Mouse (Mus musculus) left cerebral cortex, adult 2 months (tissue): ENCODE data around the gene Igsf11. TPM values are rescaled to one million over a fixed set of nuclear protein-coding genes. Genes with fewer than 3 reads are reported as not detected.
A peak's percentile ranks its signal among the peaks of the same experiment; 100 is the strongest.

ENCODE experiments used
- DNase-seq, 2 experiments: peaks; one replicate each; pipeline ENCODE4 v3.0.0; 2021 to 2022; ENCODE audit warnings: low spot score in 2 of 2, mixed read lengths in 1 of 2; ENCODE audit errors: extremely low spot score in 1 of 2
- H3K27ac ChIP-seq: fragments of 200-600 bp; 2 replicates; pipeline ENCODE4 v1.8.1; 2022
- H3K4me3 ChIP-seq: fragments of 200-600 bp; 2 replicates; pipeline ENCODE4 v1.8.1; 2022
- CTCF ChIP-seq: fragments of 200-600 bp; IDR thresholded peaks from 2 replicates; pipeline ENCODE4 v1.8.1; 2022; ENCODE audit warnings: antibody characterized with exemption, mild to moderate bottlenecking, moderate library complexity
- intact Hi-C: fragments of 180-260 bp; cut with DNase I; formaldehyde crosslinking; loops from one replicate; pipeline ENCODE4 v1.15.1; 2025
- total RNA-seq, 2 experiments: library from RNA; stranded (reverse); gene quantifications; 2 replicates each; pipeline ENCODE4 v1.2.3; 2021

Igsf11 gene
- total RNA-seq, 2 experiments from 2014 or later = 37.7 to 49.5 TPM

- H3K27ac ChIP-seq = no peak overlapping the region
- intact Hi-C loops = no loop called here
- DNase-seq = no peak
These were observed 13.4 kb downstream of the Igsf11 start for GRCm38 (mm10) chr16:38905911-38906310.

DNA sequence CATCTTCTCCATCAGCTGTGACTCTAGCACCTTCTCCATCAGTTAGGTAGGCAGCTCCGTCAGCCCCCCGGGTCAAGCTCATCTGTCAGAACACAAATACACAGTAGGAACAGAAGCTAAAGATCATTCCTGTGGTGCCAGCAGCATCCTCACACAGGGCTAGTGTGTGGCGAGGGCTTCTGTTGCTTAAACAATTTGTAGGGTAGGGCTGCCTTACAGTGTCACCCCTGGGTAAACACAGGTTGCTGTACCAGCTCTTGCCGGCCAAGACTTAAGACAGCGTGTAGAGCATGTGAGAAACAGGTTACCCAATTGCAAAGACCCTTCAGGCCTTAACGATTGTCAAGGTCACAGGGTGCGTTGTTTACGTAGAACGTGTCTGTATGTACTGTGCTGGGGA lies 15.8 kb downstream of the Igsf11 start:
- DNase-seq = no peak
- H3K27ac ChIP-seq = no peak overlapping the region
- no peak overlapping the region for H3K4me3 ChIP-seq
- intact Hi-C loops = no loop called here
- no peak for TF ChIP-seq CTCF

More at GRCm38 (mm10) chr16:38905911-38906310, 13.4 kb downstream of the Igsf11 start:
- no peak for TF ChIP-seq CTCF
- H3K4me3 ChIP-seq = no peak overlapping the region

DNA sequence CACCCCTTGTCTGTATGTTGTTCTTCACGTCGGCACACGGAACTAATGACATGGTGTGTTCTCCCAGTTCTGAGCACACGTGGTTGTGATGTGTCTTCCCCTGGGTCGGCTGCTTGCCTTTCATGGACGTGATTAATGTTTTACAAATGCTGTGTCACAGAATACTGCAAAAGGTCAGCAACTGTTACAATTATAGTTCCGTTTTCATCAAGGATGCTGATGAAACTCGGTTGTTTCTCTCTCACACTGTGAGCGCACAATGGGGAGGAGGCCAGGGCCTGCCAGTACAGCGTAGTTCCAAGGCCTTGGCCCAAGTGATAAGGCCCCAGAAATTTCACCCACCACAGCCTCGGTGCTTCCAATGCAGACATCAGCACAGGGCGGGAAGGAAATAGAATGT lies 17.0 kb downstream of the Igsf11 start:
- TF ChIP-seq CTCF = no peak
- Histone ChIP-seq H3K27ac (peak overlapping the region; percentile 3; the same call in 1 of the 2 replicates), H3K4me3 (no peak overlapping the region)
- intact Hi-C loops = no loop called here
- DNase-seq = peak in 1 of 2 experiments; percentile 8

DNA sequence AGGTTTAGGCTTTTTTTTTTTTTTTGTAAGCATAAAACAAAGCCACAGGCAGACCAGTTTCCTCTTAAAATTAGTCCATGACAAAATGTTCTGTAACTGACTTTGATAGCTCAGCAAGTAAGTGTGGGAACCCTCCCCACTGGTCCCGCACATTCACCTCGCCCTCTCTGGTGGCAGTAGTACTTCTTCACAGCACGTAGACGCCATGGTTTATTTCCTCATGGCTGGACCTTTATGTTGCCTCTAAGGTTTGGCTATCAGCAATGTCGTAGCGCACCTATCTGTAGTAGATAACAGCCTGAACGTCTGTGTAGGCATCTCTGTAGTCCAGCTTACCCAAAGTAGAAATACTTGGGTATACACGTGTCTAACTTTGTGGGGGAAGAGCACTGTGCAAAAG lies 17.6 kb downstream of the Igsf11 start:
- intact Hi-C loops = no loop called here
- no peak for TF ChIP-seq CTCF
- Histone ChIP-seq H3K4me3 (no peak overlapping the region), H3K27ac (no peak overlapping the region)
- DNase-seq = peak in 1 of 2 experiments; percentile 4

DNA sequence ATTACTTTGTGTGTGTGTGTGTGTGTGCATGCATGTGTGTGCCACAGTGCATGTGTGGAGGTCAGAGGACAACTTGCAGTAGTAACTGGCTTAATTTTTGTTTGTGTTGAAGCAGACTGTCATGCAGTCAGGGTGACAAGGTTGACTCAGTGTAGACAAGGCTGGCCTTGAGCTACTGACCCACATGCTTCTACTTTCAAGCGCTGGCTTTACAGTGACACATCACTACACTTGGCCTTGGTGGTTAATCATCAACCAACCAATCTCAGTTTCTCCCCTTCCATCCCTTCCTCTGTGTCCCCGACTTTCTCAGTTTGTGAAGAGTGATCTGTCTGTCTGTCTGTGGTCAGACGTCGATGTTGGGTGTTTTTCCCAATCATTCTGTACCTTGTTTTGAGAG lies 23.0 kb downstream of the Igsf11 start:
- intact Hi-C loops = no loop called here
- DNase-seq = no peak

DNA sequence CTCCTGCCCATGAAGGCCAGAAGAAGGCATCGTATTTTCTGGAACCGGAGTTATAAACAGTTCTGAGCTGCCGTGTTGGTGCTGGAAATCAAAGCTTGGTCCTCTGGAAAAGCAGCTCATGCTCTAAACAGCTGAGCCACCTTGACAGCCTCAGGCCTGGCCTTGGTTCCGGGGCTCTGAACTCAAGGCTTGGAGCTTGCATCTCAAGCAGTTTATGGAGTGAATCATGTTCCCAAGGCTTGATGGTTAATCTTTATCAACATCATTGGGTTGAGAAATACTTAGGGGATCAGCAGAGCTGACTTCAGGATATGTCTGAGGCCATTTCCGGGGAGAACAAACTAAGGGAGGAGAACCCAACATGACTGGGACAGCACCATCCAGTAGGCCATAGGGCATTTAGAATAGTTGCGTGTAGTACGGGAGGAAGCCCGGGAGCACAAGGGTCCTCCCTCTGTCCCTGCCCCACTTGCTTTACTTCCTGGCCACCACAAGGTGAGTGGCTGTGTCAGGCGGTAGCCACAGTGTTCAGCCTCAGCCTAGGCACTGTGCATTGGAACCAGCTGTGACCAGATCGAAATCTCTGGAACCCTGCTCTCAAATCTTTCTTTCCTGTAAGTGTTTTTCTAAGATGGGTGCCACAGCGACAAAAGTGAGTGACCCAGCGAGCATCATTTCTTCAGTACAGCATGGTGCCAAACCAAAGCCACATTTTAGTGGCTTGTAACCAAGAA lies 23.7 kb downstream of the Igsf11 start:
- DNase-seq = no peak
- H3K27ac ChIP-seq = peak overlapping the region; percentile 63; the same call in 1 of the 2 replicates
- intact Hi-C loops = no loop called here

More for the DNA sequence above, 23.0 kb downstream of the Igsf11 start:
- no peak for TF ChIP-seq CTCF
- no peak overlapping the region for H3K27ac ChIP-seq
- no peak overlapping the region for H3K4me3 ChIP-seq

DNA sequence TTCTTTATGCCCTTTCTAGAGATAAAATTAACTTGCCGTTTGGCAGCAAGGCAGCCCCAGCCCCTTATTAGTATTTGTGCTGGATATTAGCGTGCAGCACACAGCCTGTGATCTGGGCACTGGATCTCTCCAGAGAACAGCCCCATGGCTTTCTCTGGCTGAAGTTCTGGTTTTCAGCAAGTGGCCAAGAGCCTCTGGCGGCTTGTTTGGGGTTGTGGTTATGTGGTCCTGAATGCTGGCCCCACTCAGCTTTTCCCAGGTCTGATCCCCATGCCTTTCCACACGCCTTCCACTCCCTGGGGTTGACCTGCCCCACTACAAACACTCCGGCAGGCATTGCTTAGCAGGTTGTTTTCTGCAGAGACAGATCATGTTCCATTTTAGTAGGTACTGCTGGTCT lies 24.4 kb downstream of the Igsf11 start:
- DNase-seq = no peak
- intact Hi-C loops = no loop called here

More for the DNA sequence above, 23.7 kb downstream of the Igsf11 start:
- H3K4me3 ChIP-seq = no peak overlapping the region
- TF ChIP-seq CTCF = no peak

DNA sequence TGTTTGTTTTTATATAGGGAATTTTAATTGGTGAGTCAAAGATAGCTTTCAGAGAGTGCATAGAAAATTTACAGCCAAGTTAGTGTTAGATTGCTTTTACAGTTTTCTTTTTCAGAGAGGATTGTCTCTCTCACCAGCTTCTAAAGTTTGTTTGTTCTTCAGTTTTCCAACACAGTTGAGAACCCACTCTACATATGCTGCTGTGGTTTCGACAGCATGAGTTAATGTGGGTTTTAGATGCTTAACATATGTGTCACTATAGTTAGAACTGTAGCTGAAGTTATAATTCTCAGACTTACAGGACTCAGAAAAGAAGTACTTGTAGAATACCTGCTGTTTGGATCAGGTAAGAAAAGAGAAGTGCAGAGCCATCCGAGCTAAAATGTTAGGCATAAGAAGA lies 25.6 kb downstream of the Igsf11 start:
- Histone ChIP-seq H3K4me3 (no peak overlapping the region), H3K27ac (no peak overlapping the region; the same call in 1 of the 2 replicates)
- no peak for TF ChIP-seq CTCF
- DNase-seq = no peak
- intact Hi-C loops = no loop called here

More for the DNA sequence above, 24.4 kb downstream of the Igsf11 start:
- no peak for TF ChIP-seq CTCF
- H3K27ac ChIP-seq = peak overlapping the region; percentile 63; the same call in 1 of the 2 replicates
- H3K4me3 ChIP-seq = no peak overlapping the region

DNA sequence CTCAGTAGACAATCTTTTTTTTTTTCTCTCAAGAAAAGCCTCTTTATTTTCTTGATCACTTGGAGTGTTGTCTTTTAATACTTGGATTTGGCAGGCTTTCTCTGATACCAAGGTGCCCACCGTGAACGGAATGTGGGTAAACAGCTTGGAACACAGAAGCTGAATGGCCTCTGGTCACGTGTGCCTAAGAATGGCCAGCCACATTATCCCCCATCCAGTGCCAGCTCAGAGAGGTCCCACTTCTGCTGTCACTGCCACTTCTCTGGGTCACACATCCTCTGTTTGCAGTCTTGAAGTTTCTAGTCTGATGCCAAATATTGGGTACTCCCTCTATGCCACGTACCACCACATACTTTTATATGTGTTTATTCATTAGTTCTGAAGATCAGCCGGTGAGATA lies 28.0 kb downstream of the Igsf11 start:
- no peak for TF ChIP-seq CTCF
- Histone ChIP-seq H3K27ac (no peak overlapping the region), H3K4me3 (no peak overlapping the region)
- no peak for DNase-seq
- intact Hi-C loops = loop anchor here (5.0 kb wide), 1 partner anchor 42 kb away; no protein-coding TSS in a partner anchor

- no peak overlapping the region; the same call in 1 of the 2 replicates for H3K4me3 ChIP-seq
- H3K27ac ChIP-seq = peak overlapping the region; percentile 71
- DNase-seq = peak; percentile 52 to 56
- TF ChIP-seq CTCF = no peak
- intact Hi-C loops = loop anchor here (5.0 kb wide), 1 partner anchor 37 kb away; no protein-coding TSS in a partner anchor
These were observed 32.5 kb downstream of the Igsf11 start for GRCm38 (mm10) chr16:38924940-38925339.

GRCm38 (mm10) chr16:38928760-38929159 lies 36.3 kb downstream of the Igsf11 start:
- DNase-seq = no peak
- Histone ChIP-seq H3K27ac (peak overlapping the region; percentile 50; the same call in 1 of the 2 replicates), H3K4me3 (no peak overlapping the region)
- TF ChIP-seq CTCF = no peak
- intact Hi-C loops = no loop called here

GRCm38 (mm10) chr16:38931519-38931918 lies 39.0 kb downstream of the Igsf11 start:
- intact Hi-C loops = no loop called here
- no peak for TF ChIP-seq CTCF
- no peak for DNase-seq
- Histone ChIP-seq H3K4me3 (no peak overlapping the region), H3K27ac (peak overlapping the region; percentile 61; the same call in 1 of the 2 replicates)
